Mouse (Mus musculus) liver, postnatal 0 days (tissue): ENCODE data around the gene Wdfy1. TPM values are rescaled to one million over a fixed set of nuclear protein-coding genes. Genes with fewer than 3 reads are reported as not detected.

Experiments
- ATAC-seq: fragments of 200-750 bp; cut with Nextera tagmentation; 2 replicates; pipeline ENCODE4 v1.8.0; 2017; ENCODE audit warnings: mild to moderate bottlenecking, moderate library complexity
- DNase-seq: peaks from one replicate; pipeline ENCODE4 v3.0.0-alpha.2; 2016
- H3K27ac ChIP-seq: fragments of 300-500 bp; sonication (generic); 2 replicates; pipeline ENCODE4 v1.5.1; 2014; ENCODE audit warnings: antibody characterized with exemption, moderate library complexity, mild to moderate bottlenecking, low read depth
- H3K27me3 ChIP-seq: fragments of 300-500 bp; sonication (generic); 2 replicates; pipeline ENCODE4 v1.6.1; 2014; ENCODE audit warnings: low read length, control low read depth, mixed read lengths; ENCODE audit not compliant: insufficient read depth
- H3K36me3 ChIP-seq: fragments of 300-500 bp; sonication (generic); replicated peaks from 2 replicates; pipeline ENCODE4 v1.6.1; 2014; ENCODE audit warnings: mild to moderate bottlenecking, control low read depth, low read length, moderate library complexity, mixed read lengths; ENCODE audit not compliant: insufficient read depth
- H3K4me1 ChIP-seq: fragments of 300-500 bp; sonication (generic); 2 replicates; pipeline ENCODE4 v1.6.1; 2014; ENCODE audit warnings: antibody characterized with exemption, mild to moderate bottlenecking, control low read depth; ENCODE audit not compliant: insufficient read depth
- H3K4me2 ChIP-seq: fragments of 300-500 bp; sonication (generic); 2 replicates; pipeline ENCODE4 v1.6.1; 2014; ENCODE audit warnings: low read depth, mild to moderate bottlenecking, low read length, moderate library complexity, mixed read lengths
- H3K4me3 ChIP-seq: fragments of 300-500 bp; sonication (generic); 2 replicates; pipeline ENCODE4 v1.5.1; 2014; ENCODE audit warnings: low read depth, low read length
- H3K9ac ChIP-seq: fragments of 300-500 bp; sonication (generic); replicated peaks from 2 replicates; pipeline ENCODE4 v1.6.1; 2014; ENCODE audit warnings: mild to moderate bottlenecking, moderate library complexity
- H3K9me3 ChIP-seq: fragments of 300-500 bp; sonication (generic); 2 replicates; pipeline ENCODE4 v1.6.1; 2016; ENCODE audit warnings: mild to moderate bottlenecking, control low read depth, low read length, mixed read lengths
- CTCF ChIP-seq: sonication (generic); IDR thresholded peaks from 2 replicates; pipeline ENCODE4 v1.5.1; 2016; ENCODE audit warnings: antibody characterized with exemption, low read depth
- EP300 ChIP-seq: IDR thresholded peaks from 2 replicates; pipeline ENCODE4 v1.6.1; 2016; ENCODE audit warnings: antibody characterized with exemption, low read depth, mild to moderate bottlenecking
- WGBS: fragments of 180-500 bp; shearing (Covaris S2); extraction: QIAGEN DNeasy Blood & Tissue Kit; methylation state at CpG from one replicate; pipeline ENCODE4 v1.1.7; 2014; ENCODE audit not compliant: insufficient replicate concordance; 5-methylcytosine and 5-hydroxymethylcytosine counted together
- polyA plus RNA-seq: library from polyadenylated mRNA; unstranded; fragments of >200 nt; fragmentation: Nextera tagmentation; extraction: Ambion mirVana; gene quantifications from 2 replicates; pipeline ENCODE4 v1.2.1, GENCODE M21; 2015

Wdfy1 gene
- polyA plus RNA-seq, 1 experiment from 2014 or later: 15.7 TPM

GRCm38 (mm10) chr1:79806865-79807264 is 30.9 kb upstream of the Wdfy1 start:
- H3K27ac ChIP-seq: no peak overlapping the region
- no peaks in the 10 kb centered on the region for H3K9me3 ChIP-seq
- DNase-seq (no peak), ATAC-seq (no peak)
- 63% methylated on average over 5 of the region's 5 CpGs for WGBS
- no peaks in the 10 kb centered on the region for H3K36me3 ChIP-seq
- TF ChIP-seq EP300 (no peak), CTCF (no peak)
- no peak overlapping the region for H3K4me2 ChIP-seq
- no peaks in the 10 kb centered on the region for H3K4me1 ChIP-seq
- H3K9ac ChIP-seq: no peak overlapping the region
- H3K4me3 ChIP-seq: no peak overlapping the region
- H3K27me3 ChIP-seq: no peaks in the 10 kb centered on the region

GRCm38 (mm10) chr1:79803614-79804013 is 27.7 kb upstream of the Wdfy1 start:
- TF ChIP-seq CTCF (no peak), EP300 (no peak)

GRCm38 (mm10) chr1:79802858-79803427 is 27.0 kb upstream of the Wdfy1 start:
- Histone ChIP-seq H3K4me3 (no peak overlapping the region), H3K9me3 (no peaks in the 10 kb centered on the region), H3K9ac (no peak overlapping the region), H3K36me3 (no peaks in the 10 kb centered on the region), H3K27me3 (no peaks in the 10 kb centered on the region), H3K4me2 (no peak overlapping the region), H3K4me1 (no peaks in the 10 kb centered on the region), H3K27ac (no peak overlapping the region)
- no peak for ATAC-seq
- no peak for DNase-seq
- TF ChIP-seq EP300 (no peak), CTCF (no peak)
- 78% methylated on average over 11 of the region's 11 CpGs for WGBS

More at GRCm38 (mm10) chr1:79803614-79804013, 27.7 kb upstream of the Wdfy1 start:
- H3K4me1 ChIP-seq: no peaks in the 10 kb centered on the region
- no peak overlapping the region for H3K9ac ChIP-seq
- H3K4me2 ChIP-seq: no peak overlapping the region
- no peak overlapping the region for H3K4me3 ChIP-seq
- 52% methylated on average over 7 of the region's 7 CpGs for WGBS
- H3K9me3 ChIP-seq: no peaks in the 10 kb centered on the region
- no peaks in the 10 kb centered on the region for H3K36me3 ChIP-seq
- no peaks in the 10 kb centered on the region for H3K27me3 ChIP-seq
- no peak for ATAC-seq
- DNase-seq: no peak
- H3K27ac ChIP-seq: no peak overlapping the region

GRCm38 (mm10) chr1:79797084-79797483 is 21.1 kb upstream of the Wdfy1 start:
- DNase-seq (no peak), ATAC-seq (no peak)
- Histone ChIP-seq H3K4me1 (no peaks in the 10 kb centered on the region), H3K4me3 (no peak overlapping the region), H3K36me3 (no peaks in the 10 kb centered on the region), H3K27ac (no peak overlapping the region), H3K4me2 (no peak overlapping the region), H3K9me3 (no peaks in the 10 kb centered on the region), H3K27me3 (no peaks in the 10 kb centered on the region), H3K9ac (no peak overlapping the region)
- TF ChIP-seq EP300 (no peak; the same call in 1 of the 2 replicates), CTCF (no peak)
- 50% methylated on average over 3 of the region's 3 CpGs for WGBS

GRCm38 (mm10) chr1:79786267-79786927 is 10.5 kb upstream of the Wdfy1 start:
- no peaks in the 10 kb centered on the region for H3K4me1 ChIP-seq
- WGBS: 59% methylated on average over 7 of the region's 7 CpGs
- no peak overlapping the region for H3K4me2 ChIP-seq
- TF ChIP-seq EP300: no peak
- TF ChIP-seq CTCF: peak; percentile 65
- no peak overlapping the region for H3K27ac ChIP-seq
- no peak; the same call in 1 of the 2 replicates for ATAC-seq
- no peaks in the 10 kb centered on the region for H3K9me3 ChIP-seq
- peak; percentile 25 for DNase-seq
- H3K36me3 ChIP-seq: peaks cover 18% of the 10 kb centered on the region
- no peaks in the 10 kb centered on the region for H3K27me3 ChIP-seq
- no peak overlapping the region for H3K4me3 ChIP-seq
- no peak overlapping the region for H3K9ac ChIP-seq

- H3K4me3 ChIP-seq: no peak overlapping the region
- H3K27me3 ChIP-seq: no peaks in the 10 kb centered on the region
- no peaks in the 10 kb centered on the region for H3K9me3 ChIP-seq
- WGBS: 78% methylated on average over 3 of the region's 3 CpGs
- ATAC-seq (no peak), DNase-seq (no peak)
- H3K9ac ChIP-seq: no peak overlapping the region
- H3K4me2 ChIP-seq: no peak overlapping the region
- peaks cover 47% of the 10 kb centered on the region for H3K36me3 ChIP-seq
- TF ChIP-seq EP300: no peak
- TF ChIP-seq CTCF: peak; percentile 46
- no peak overlapping the region for H3K27ac ChIP-seq
- H3K4me1 ChIP-seq: no peaks in the 10 kb centered on the region
Measured at GRCm38 (mm10) chr1:79782433-79782832, 6.5 kb upstream of the Wdfy1 start.
